Mouse (Mus musculus) adrenal gland, adult (tissue): ENCODE data around the gene Daxx.
"Not testable (repeated sequence)": the region's sequence is repeated elsewhere in the genome, so short reads cannot be mapped to it uniquely, and the experiment has no call there.

Experiments used
- DNase-seq, 2 experiments: peaks; one replicate each; pipeline ENCODE4 v3.0.0; 2022 to 2023; ENCODE audit warnings: low spot score in 1 of 2; ENCODE audit not compliant: inconsistent age in 2 of 2

Daxx gene

DNA sequence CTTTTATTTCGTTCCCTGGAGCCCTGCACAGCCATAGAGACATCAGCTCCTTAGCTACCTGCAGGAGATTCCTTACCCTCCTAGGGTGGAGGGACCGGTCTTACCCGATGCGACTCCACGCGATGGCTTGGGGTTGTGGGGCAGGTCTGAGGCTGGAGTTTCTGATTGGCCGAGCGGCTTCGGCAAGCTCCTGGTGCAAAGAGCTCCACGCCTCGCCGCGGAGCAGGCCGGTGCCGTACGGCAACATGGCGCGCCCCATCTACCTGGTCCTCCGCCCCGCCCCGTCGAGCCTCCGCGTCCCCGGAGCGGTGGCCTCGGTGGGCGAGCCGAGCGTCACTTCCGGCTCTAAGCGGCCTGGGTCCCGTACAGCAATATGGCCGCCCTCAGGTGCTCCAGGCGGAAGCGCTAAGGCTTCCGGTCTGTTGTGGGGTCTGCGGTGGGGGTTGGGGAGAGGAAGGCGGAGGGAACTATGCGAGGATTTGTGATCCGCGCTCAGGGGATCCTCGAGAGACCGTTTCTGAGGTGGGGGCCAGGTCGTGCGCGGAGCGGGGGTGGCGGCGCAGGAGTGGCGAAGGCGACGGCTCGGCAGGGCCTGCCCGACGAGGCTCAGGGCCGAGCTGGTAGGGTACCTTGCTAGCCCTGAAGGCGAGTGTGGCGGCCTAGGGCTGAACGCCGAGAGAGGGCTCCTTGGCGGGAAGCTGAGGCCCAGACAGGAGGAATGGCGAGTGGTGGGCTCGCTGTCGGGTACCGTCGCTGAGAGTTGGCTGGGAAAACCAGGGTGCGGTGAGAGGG, at the start of gene Daxx:
Daxx (plus strand) TSS at position 338 of the 792 bp plus-strand sequence.
- peak; percentile 99 for DNase-seq

GRCm38 (mm10) chr17:33865330-33866030, 43.7 kb upstream of the Daxx start:
- peak; percentile 63 to 84 for DNase-seq

- DNase-seq = not testable (repeated sequence)
Observed at GRCm38 (mm10) chr17:33873537-33873936, 35.7 kb upstream of the Daxx start, which contains the start of gene Gm7029. Gene Gm7029 (plus strand): TSS chr17:33873837.

- no peak for DNase-seq
Observed at GRCm38 (mm10) chr17:33874411-33874810, 34.8 kb upstream of the Daxx start.

- peak in 1 of 2 experiments; percentile 51 for DNase-seq
Observed at GRCm38 (mm10) chr17:33875797-33876196, 33.4 kb upstream of the Daxx start.

DNA sequence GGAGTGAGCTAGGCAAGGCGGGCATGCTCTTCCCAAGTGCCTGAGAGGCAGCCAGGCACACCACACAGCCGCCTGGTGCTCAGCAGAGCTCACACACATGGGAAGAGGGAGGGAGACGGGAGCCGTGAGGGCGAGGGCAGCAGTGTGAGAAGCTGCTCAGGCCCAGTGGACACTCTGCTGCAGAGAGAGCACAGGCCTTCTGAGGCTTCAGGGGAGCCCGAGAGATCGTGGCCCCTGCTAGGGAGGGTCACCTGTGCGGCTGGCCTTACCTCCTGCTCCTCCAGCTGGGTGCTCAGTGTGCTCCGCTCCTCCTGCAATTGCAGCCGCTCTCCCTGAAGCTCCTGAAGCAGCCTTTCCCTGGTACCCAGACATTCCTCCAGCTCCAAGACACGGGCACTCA, 24.9 kb upstream of the Daxx start:
- DNase-seq = not testable (repeated sequence)

GRCm38 (mm10) chr17:33887802-33888201, 21.4 kb upstream of the Daxx start:
- not testable (repeated sequence) for DNase-seq

- DNase-seq = not testable (repeated sequence)
Observed at GRCm38 (mm10) chr17:33888230-33888629, 21.0 kb upstream of the Daxx start.

- not testable (repeated sequence) for DNase-seq
Observed at GRCm38 (mm10) chr17:33889941-33890532, 19.2 kb upstream of the Daxx start.

- DNase-seq = peak; percentile 100
Observed at GRCm38 (mm10) chr17:33890533-33891059, 18.6 kb upstream of the Daxx start, which contains the start of gene Kifc1. Gene Kifc1 (minus strand): TSS chr17:33890661.

DNA sequence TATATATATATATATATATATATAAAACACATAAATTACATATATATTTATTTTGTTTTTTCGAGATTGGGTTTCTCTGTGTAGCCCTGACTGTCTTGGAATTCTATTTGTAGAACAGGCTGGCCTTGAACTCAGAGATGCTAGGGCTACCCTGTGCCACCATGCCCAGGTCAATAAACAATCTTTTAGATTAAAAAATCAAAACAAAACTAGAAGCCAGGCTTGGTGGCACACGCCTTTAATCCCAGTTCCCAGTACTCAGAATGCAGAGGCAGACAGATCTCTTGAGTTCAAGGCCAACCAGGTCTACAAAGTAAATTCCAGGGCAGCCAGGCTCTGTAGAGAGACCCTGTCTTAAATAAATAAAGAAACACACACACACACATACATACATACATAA, 17.9 kb upstream of the Daxx start:
- no peak for DNase-seq

DNA sequence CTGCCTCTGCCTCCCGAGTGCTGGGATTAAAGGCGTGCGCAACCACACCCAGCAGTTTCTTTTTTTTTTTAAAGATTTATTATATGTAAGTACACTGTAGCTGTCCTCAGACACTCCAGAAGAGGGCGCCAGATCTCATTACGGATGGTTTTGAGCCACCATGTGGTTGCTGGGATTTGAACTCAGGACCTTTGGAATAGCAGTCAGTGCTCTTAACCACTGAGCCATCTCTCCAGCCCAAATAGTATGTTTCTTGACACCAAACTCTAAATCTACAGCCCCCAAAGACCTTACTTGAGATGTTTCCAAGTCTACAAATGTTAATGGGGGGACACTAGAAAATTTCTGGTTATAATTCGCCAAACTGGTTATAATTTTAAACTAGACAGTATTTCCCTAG, 17.3 kb upstream of the Daxx start:
- not testable (repeated sequence) for DNase-seq

DNA sequence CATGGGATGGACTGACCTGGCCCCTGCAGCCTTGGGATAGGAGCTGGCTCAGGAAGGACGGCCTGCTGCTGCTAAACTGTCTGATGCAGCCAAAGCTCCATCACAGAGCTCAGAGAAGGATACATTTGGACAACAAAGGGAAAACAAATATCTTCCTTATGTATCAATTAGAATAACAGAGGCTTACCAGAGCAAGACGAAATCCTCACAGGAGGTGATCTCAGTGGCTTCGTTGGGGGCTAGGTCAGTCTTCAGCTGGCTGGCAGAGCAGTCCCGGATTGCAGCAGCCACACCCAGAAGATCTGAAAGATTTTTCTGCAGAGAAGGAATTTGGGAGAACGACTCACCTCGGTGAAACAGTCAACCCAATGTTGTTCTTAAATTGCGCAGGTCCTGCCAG, 16.8 kb upstream of the Daxx start:
- DNase-seq = no peak

GRCm38 (mm10) chr17:33893011-33893410, 16.2 kb upstream of the Daxx start:
- not testable (repeated sequence) for DNase-seq

DNA sequence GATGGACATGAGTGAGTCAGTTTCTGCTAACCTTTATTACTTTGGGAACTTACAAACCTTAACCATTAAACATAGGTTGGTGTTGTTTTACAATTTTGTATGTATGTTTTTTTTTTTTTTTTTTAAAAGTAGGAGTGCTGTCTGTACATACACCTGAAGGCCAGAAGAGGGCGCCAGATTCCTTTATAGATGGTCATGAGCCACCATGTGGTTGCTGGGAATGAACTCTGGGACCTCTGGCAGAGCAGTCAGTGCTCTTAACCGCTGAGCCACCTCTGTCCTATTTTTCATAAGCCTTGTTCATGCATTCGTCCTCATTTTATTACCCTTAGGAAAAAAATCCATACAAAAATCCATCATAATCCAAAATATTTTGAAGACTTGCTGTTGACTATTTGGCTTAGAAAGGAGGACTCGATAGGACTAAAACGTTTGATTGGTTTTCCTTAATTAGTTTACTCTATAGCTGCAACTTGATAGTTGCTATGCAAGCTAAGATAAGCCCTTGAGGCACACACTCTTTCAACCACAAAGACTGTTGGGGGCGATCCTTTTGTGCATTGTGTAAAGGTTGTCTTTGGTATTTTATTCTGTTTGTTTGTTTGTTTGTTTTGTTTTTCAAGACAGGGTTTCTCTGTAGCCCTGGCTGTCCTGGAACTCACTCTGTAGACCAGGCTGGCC, 12.0 kb upstream of the Daxx start:
- DNase-seq = peak in 1 of 2 experiments; percentile 66

GRCm38 (mm10) chr17:33898193-33898592, 11.0 kb upstream of the Daxx start:
- DNase-seq = not testable (repeated sequence)

DNA sequence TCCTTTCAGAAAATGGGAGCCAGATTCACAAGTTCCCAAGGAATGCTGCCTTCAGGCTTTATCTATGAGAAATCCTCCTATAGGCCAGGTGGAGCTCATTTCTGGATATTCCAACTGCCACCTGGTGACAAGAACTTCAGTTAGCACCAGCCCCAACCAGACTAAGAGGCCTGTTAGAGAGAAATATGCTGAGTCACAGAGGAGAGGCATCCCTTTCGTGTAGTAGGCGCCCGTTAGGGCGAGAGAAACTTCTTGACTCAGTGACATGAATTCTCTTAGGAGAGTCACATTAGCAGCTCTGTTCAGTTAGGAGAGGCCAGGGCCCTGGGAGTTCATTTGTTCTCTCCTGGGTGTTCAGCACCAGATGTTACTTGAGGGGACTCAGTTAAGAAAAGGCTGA, 9.6 kb upstream of the Daxx start:
- no peak for DNase-seq

DNA sequence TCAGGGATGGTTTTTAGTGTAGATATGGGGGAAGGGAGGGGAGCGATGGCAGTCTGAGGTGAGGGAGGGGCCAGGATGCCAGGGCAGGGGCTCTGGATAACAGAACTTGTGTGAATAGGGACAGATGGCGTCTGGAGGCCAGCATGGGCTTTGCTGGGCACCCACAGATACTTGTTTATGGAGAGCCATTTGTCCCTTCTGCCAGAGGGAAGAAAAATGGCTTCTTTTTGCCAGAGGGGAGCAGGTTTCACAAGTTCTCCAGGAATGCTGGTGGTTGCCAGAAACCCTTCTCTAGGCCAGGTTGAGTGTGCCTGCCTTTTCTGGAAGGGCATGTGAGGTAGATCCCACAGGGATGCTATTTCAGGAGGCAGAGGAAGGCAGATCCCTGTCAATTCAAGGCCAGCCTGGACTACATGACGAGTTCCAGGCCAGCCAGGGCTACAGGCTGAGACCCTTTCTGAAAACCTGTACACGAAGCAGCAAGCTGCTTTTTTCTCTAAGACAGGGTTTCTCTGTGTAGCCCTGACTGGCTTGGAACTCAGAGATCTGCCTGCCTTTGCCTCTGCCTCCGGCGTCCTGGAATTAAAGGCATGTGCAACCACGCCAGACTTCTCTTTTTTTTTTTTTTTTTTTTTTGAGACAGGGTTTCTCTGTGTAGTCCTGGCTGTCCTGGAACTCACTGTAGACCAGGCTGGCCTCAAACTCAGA, 8.8 kb upstream of the Daxx start:
- DNase-seq = no peak

DNA sequence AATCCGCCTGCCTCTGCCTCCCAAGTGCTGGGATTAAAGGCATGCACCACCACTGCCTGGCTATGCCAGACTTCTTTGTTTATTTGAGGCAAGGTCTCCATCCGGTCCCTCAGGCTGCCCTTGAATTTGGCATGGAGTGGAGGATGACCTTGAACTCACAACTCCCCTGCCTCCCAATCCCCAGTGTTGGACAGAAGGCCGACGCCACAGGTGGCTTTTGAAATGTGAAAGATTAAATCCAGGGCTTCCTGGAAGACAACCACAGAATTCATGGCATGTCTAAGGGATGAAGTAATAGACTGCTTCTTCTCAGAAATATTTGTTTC, 8.3 kb upstream of the Daxx start:
- no peak for DNase-seq

GRCm38 (mm10) chr17:33901653-33902052, 7.6 kb upstream of the Daxx start:
- no peak for DNase-seq
